Mouse (Mus musculus): ENCODE data around the gene Trim25.
A peak's percentile ranks its signal among the peaks of the same experiment; 100 is the strongest.

DNA sequence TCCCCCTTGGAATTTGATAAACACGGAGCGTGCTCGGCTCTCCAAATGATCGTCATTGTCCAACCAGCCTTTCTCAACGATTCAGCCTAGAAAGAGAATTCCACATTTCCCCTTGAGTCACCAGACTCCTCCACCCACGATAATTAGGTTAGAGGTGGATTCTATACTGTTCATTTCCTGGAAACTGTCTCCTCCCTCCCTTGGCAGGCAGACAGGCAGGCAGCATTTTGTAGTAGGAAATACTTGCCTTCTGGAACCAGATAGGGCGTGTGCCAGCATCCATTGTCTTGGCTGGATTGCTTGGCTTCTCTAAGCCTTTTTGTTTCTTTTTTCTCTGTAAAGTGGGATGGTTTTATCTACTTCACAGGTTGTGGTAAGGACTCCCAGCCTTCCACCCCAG is 2.7 kb upstream of the Trim25 start:
- no peak for TF ChIP-seq CTCF (IDR thresholded peaks at IDR 0.05)
- TF ChIP-seq EP300 (IDR thresholded peaks at IDR 0.05), result peak; percentile 94

All from lung, postnatal 0 days (tissue).